Mouse (Mus musculus): ENCODE measurements around the gene Pmp22. TPM values are rescaled to one million over a fixed set of nuclear protein-coding genes. Genes with fewer than 3 reads are reported as not detected.

The Pmp22 gene
- polyA plus RNA-seq, 2 experiments: 155 to 284 TPM

DNA sequence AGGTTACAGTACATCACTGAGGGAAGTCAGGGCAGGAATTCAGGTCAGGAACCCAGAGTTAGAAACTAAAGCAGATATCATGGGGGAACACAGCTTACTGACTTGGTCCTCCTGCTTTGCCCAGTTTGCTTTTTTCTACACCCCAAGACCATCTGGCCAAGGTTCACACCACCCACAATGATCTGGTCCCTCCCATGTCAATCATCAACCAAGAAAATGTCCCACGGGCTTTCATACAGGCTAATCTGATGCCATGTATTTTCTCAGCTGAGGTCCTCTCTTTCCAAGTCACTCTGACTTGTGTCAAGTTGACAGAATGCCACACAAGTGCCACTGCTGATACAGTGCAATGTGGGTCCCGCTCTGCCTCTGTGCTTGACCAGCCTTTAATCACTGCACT is 24.8 kb upstream of the Pmp22 start:
- no peaks in the 10 kb centered on the region for H3K4me1 ChIP-seq (ENCODE audit: control insufficient read depth, insufficient read depth, low read length)
- DNase-seq (ENCODE audit: low spot score) (no peak), ATAC-seq (ENCODE audit: low FRiP score, low read depth) (no peak)
- TF ChIP-seq POLR2A (IDR thresholded peaks at IDR 0.05; ENCODE audit: borderline replicate concordance, extremely low read depth, insufficient read depth, insufficient read length): no peak
- no peak overlapping the region for H3K4me2 ChIP-seq (replicated peaks; ENCODE audit: low read depth, low read length, severe bottlenecking)
- no peak overlapping the region for H3K27ac ChIP-seq (replicated peaks; ENCODE audit: low read depth, low read length)
- H3K36me3 ChIP-seq (ENCODE audit: control insufficient read depth, insufficient read depth, low read length): no peaks in the 10 kb centered on the region
- 91% methylated on average over 2 of the region's 2 CpGs for WGBS
- no peaks in the 10 kb centered on the region for H3K9me3 ChIP-seq (ENCODE audit: control insufficient read depth, low read length)
- no peak overlapping the region for H3K4me3 ChIP-seq (replicated peaks; ENCODE audit: low read length)
- H3K9ac ChIP-seq (ENCODE audit: low read depth, low read length, severe bottlenecking): no peak overlapping the region
- H3K27me3 ChIP-seq (ENCODE audit: control insufficient read depth, insufficient read depth, low read length): no peaks in the 10 kb centered on the region

DNA sequence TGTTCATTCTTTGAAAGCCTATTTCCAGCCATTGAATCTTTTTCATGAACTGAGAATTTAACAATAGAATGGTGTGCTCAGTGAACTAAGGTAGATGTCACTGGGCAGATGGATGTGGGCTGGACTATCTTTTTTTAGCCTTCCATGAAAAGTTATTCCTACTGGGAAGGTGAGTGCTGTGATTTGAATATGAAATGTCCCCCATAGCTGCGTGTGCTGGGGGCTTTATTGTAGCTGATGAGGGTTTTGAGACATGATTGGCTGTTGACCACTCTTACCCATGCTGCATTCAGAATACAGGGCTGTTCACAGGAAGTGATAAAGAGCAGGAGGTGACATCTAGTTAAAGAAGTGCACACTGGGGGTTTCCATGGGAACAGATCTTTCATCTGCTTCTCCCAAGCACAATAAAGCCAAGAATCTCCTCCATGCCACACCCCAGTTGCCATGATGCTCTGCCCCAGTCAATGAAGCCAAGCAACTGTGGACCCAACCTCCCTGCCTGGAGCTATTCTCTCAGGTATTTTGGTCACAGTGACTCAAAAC is 19.5 kb upstream of the Pmp22 start:
- ATAC-seq (ENCODE audit: low FRiP score, low read depth): no peak
- Histone ChIP-seq H3K36me3 (ENCODE audit: control insufficient read depth, insufficient read depth, low read length) (no peaks in the 10 kb centered on the region), H3K27me3 (ENCODE audit: control insufficient read depth, insufficient read depth, low read length) (no peaks in the 10 kb centered on the region), H3K9ac (ENCODE audit: low read depth, low read length, severe bottlenecking) (no peak overlapping the region), H3K4me1 (ENCODE audit: control insufficient read depth, insufficient read depth, low read length) (peaks cover 3% of the 10 kb centered on the region; the same call in 1 of the 2 replicates), H3K4me3 (replicated peaks; ENCODE audit: low read length) (no peak overlapping the region), H3K27ac (replicated peaks; ENCODE audit: low read depth, low read length) (no peak overlapping the region), H3K9me3 (ENCODE audit: control insufficient read depth, low read length) (no peaks in the 10 kb centered on the region), H3K4me2 (replicated peaks; ENCODE audit: low read depth, low read length, severe bottlenecking) (no peak overlapping the region)
- 61% methylated on average over 1 of the region's 1 CpGs for WGBS
- TF ChIP-seq POLR2A (IDR thresholded peaks at IDR 0.05; ENCODE audit: borderline replicate concordance, extremely low read depth, insufficient read depth, insufficient read length): no peak
- no peak for DNase-seq (ENCODE audit: low spot score)

DNA sequence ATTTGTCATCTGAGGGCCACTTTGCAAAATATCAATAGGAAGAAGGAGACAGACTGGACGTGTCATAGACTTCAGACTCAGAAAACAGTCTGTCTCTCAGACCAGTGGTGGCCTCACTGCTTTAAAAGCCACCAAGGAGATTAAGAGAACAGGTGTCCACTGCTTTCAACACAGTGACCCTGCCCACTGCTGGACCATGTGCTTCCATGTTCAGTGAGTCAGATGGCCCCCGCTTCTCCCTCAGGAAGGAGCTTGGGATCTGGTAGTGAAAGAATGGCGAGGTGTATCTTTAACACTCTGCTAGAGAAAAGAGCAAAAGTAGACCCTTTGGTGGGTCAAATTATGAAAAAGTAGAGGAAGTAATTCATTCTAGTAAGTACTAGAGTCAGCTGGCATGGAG is 18.5 kb upstream of the Pmp22 start:
- no peak for TF ChIP-seq POLR2A (IDR thresholded peaks at IDR 0.05; ENCODE audit: borderline replicate concordance, extremely low read depth, insufficient read depth, insufficient read length)
- no peaks in the 10 kb centered on the region for H3K36me3 ChIP-seq (ENCODE audit: control insufficient read depth, insufficient read depth, low read length)
- no peak overlapping the region for H3K4me3 ChIP-seq (replicated peaks; ENCODE audit: low read length)
- no peak overlapping the region for H3K27ac ChIP-seq (replicated peaks; ENCODE audit: low read depth, low read length)
- H3K4me2 ChIP-seq (replicated peaks; ENCODE audit: low read depth, low read length, severe bottlenecking): no peak overlapping the region
- no peaks in the 10 kb centered on the region for H3K9me3 ChIP-seq (ENCODE audit: control insufficient read depth, low read length)
- H3K4me1 ChIP-seq (ENCODE audit: control insufficient read depth, insufficient read depth, low read length): peaks cover 10% of the 10 kb centered on the region
- ATAC-seq (ENCODE audit: low FRiP score, low read depth) (no peak), DNase-seq (ENCODE audit: low spot score) (no peak)
- no peak overlapping the region for H3K9ac ChIP-seq (ENCODE audit: low read depth, low read length, severe bottlenecking)
- H3K27me3 ChIP-seq (ENCODE audit: control insufficient read depth, insufficient read depth, low read length): no peaks in the 10 kb centered on the region
- WGBS: 91% methylated on average over 3 of the region's 3 CpGs

DNA sequence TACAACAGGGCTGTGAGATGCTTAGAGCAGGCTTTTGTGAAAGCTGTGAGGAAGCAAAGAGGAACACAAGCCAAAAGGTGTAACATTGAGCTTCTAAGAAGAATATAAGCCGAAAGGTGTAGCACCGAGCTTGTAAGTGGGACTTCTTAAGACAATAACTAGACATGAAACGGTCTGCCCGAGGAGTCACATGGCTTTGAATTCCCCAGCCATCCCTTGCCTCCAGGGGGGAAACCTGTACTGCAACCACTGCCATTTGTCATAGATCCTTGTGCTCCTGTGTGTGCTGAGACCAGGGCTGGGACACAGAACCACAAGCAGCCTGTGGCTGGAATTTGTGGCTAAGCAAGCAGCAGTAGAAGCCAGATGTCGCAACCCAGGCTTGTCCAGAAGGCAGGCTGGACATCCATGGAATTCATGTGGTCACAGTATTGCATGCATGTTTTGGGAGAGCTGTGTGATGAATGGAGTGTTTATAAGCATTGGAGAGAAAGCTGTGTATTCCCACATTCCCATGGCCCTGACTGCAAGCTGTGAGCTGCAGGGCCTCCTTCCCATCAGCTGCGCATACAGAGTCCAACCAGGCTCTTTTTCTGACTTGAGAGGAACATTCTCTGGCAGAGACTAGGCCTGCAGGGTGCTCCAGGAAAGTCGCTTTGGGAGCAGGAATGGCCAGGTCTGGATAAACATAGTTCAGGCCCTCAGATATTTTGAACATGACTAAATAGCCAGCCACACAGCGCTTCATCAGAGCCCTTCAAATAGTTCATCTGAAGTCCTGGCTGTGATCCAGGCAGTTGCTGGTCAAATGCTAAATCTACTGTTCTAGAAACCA is 13.8 kb upstream of the Pmp22 start:
- WGBS: 72% methylated on average over 8 of the region's 8 CpGs
- no peak for TF ChIP-seq POLR2A (IDR thresholded peaks at IDR 0.05; ENCODE audit: borderline replicate concordance, extremely low read depth, insufficient read depth, insufficient read length)
- Histone ChIP-seq H3K4me1 (ENCODE audit: control insufficient read depth, insufficient read depth, low read length) (peaks cover 13% of the 10 kb centered on the region), H3K27me3 (ENCODE audit: control insufficient read depth, insufficient read depth, low read length) (no peaks in the 10 kb centered on the region), H3K4me2 (replicated peaks; ENCODE audit: low read depth, low read length, severe bottlenecking) (no peak overlapping the region), H3K9ac (ENCODE audit: low read depth, low read length, severe bottlenecking) (no peak overlapping the region), H3K9me3 (ENCODE audit: control insufficient read depth, low read length) (no peaks in the 10 kb centered on the region), H3K27ac (replicated peaks; ENCODE audit: low read depth, low read length) (peak overlapping the region; percentile 65), H3K4me3 (replicated peaks; ENCODE audit: low read length) (no peak overlapping the region), H3K36me3 (ENCODE audit: control insufficient read depth, insufficient read depth, low read length) (no peaks in the 10 kb centered on the region)
- ATAC-seq (ENCODE audit: low FRiP score, low read depth) (peak; percentile 65; the same call in 1 of the 2 replicates), DNase-seq (ENCODE audit: low spot score) (peak; percentile 67)

DNA sequence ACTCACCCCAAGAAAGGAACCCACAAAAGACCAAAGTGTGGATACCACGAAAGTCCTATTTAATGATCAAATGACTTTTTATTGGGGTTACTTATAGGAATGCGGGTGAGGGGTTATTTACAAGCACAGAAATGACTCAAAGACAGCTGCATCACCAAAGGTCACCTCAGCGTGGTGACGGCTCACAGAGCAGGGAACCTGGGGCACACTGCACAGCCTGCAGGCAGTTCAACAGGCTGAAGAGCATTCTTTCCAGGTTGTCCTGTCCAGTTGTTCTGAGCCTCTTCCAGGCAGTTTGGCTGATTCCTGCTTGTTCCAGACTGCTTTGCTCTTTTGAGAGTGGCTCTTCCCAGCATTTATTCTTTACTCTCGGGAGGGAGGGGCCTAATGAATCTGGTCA is 12.1 kb upstream of the Pmp22 start:
- no peaks in the 10 kb centered on the region for H3K27me3 ChIP-seq (ENCODE audit: control insufficient read depth, insufficient read depth, low read length)
- no peak overlapping the region for H3K9ac ChIP-seq (ENCODE audit: low read depth, low read length, severe bottlenecking)
- H3K4me3 ChIP-seq (replicated peaks; ENCODE audit: low read length): no peak overlapping the region
- no peaks in the 10 kb centered on the region for H3K36me3 ChIP-seq (ENCODE audit: control insufficient read depth, insufficient read depth, low read length)
- no peaks in the 10 kb centered on the region for H3K9me3 ChIP-seq (ENCODE audit: control insufficient read depth, low read length)
- H3K27ac ChIP-seq (replicated peaks; ENCODE audit: low read depth, low read length): no peak overlapping the region
- DNase-seq (ENCODE audit: low spot score): no peak
- no peak overlapping the region for H3K4me2 ChIP-seq (replicated peaks; ENCODE audit: low read depth, low read length, severe bottlenecking)
- no peak for TF ChIP-seq POLR2A (IDR thresholded peaks at IDR 0.05; ENCODE audit: borderline replicate concordance, extremely low read depth, insufficient read depth, insufficient read length)
- peaks cover 13% of the 10 kb centered on the region for H3K4me1 ChIP-seq (ENCODE audit: control insufficient read depth, insufficient read depth, low read length)
- no peak for ATAC-seq (ENCODE audit: low FRiP score, low read depth)
- WGBS: 69% methylated on average over 5 of the region's 5 CpGs
